Comparison of ENCODE assay signal across 8 mouse cellular contexts in genomic region chr13:51100233-51101015, GRCm38 (mm10). TPM values are rescaled to one million over a fixed set of nuclear protein-coding genes. Genes with fewer than 3 reads are reported as not detected.
A peak's percentile ranks its signal among the peaks of the same experiment; 100 is the strongest.
DNase-seq lines count a peak whose midpoint lies in the region; ATAC-seq and TF ChIP-seq lines count a peak whose summit lies in the region.

Gene Spin1, plus strand, starts transcription at chr13:51100880.

- H3K4me2 ChIP-seq in CH12.LX (ENCODE audit: insufficient read depth, low read depth, poor library complexity, severe bottlenecking): peak within 1 kb of the TSS; percentile 79
- H3K4me2 ChIP-seq in forebrain, embryonic 14.5 days (ENCODE audit: low read length): peak within 1 kb of the TSS; percentile 89
- H3K4me2 ChIP-seq in liver, embryonic 16.5 days (ENCODE audit: low read depth, low read length): peak within 1 kb of the TSS; percentile 88
- peak within 1 kb of the TSS; percentile 75 for H3K4me2 ChIP-seq in neural tube, embryonic 12.5 days (replicated peaks)
- H3K4me2 ChIP-seq in stomach, postnatal 0 days (replicated peaks; ENCODE audit: low read depth): peak within 1 kb of the TSS; percentile 84

- TF ChIP-seq CTCF in CH12.LX (conservative IDR thresholded peaks at IDR 0.05 in 1 of 2, IDR thresholded peaks at IDR 0.05 in 1 of 2; ENCODE audit: low read depth in 2 of 2, low read length in 2 of 2): no peak
- TF ChIP-seq CTCF in stomach, postnatal 0 days (IDR thresholded peaks at IDR 0.05; ENCODE audit: low read depth): no peak

- TF ChIP-seq EP300 in CH12.LX (IDR thresholded peaks at IDR 0.05; ENCODE audit: low read length): no peak
- no peak for TF ChIP-seq EP300 in stomach, postnatal 0 days (optimal IDR thresholded peaks at IDR 0.05)

- H3K79me2 ChIP-seq in CH12.LX (replicated peaks; ENCODE audit: control insufficient read depth, extremely low read depth, insufficient read depth, poor library complexity, severe bottlenecking): peaks cover 40% of the 10 kb centered on the region

- TF ChIP-seq POLR2A in CH12.LX (IDR thresholded peaks at IDR 0.05; ENCODE audit: low read depth, low read length): peak; percentile 67

- H3K4me3 ChIP-seq in CH12.LX (replicated peaks in 1 of 3; ENCODE audit: low read depth in 2 of 3, low read length in 2 of 3, poor library complexity in 1 of 3): peak within 1 kb of the TSS; percentile 80 to 93 (median 90)
- peak within 1 kb of the TSS; percentile 80 for H3K4me3 ChIP-seq in forebrain, embryonic 14.5 days (ENCODE audit: low read depth, low read length)
- peak within 1 kb of the TSS; percentile 76 for H3K4me3 ChIP-seq in liver, embryonic 16.5 days (ENCODE audit: low read depth, low read length)
- H3K4me3 ChIP-seq in neural tube, embryonic 12.5 days: peak within 1 kb of the TSS; percentile 86
- H3K4me3 ChIP-seq in stomach, postnatal 0 days (ENCODE audit: low read depth, low read length): peak within 1 kb of the TSS; percentile 93

- peak; percentile 58 for DNase-seq in CH12.LX (ENCODE audit: extremely low read depth)
- DNase-seq in c-Kit-positive CD71-positive TER-119-positive erythroid progenitor cells, embryonic 14.5 days (ENCODE audit: low spot score): peak; percentile 47
- peak; percentile 83 for DNase-seq in forebrain, embryonic 14.5 days (ENCODE audit: low spot score)
- DNase-seq in heart, postnatal 10 days: peak; percentile 87 to 88
- DNase-seq in large intestine, adult 2 months (ENCODE audit: low read depth, low spot score): peak; percentile 59
- peak; percentile 91 for DNase-seq in stomach, postnatal 0 days (ENCODE audit: low spot score)

- under 1% methylated on average over 56 of the region's 85 CpGs for WGBS in forebrain, embryonic 14.5 days
- under 1% methylated on average over 79 of the region's 85 CpGs for WGBS in large intestine, adult 2 months
- under 1% methylated on average over 66 of the region's 85 CpGs for WGBS in liver, embryonic 16.5 days (ENCODE audit: insufficient replicate concordance)
- under 1% methylated on average over 84 of the region's 85 CpGs for WGBS in neural tube, embryonic 12.5 days
- under 1% methylated on average over 51 of the region's 85 CpGs for whole genome bisulfite sequencing in stomach, postnatal 0 days

- ATAC-seq in forebrain, embryonic 14.5 days: peak; percentile 84
- peak; percentile 84 for ATAC-seq in liver, embryonic 16.5 days (ENCODE audit: low read depth)
- ATAC-seq in neural tube, embryonic 12.5 days (ENCODE audit: low FRiP score, low read depth): peak; percentile 88
- peak; percentile 91 for ATAC-seq in stomach, postnatal 0 days (ENCODE audit: low FRiP score, low TSS enrichment)

- H3K4me1 ChIP-seq in CH12.LX (ENCODE audit: control insufficient read depth in 1 of 2, insufficient read depth in 2 of 2): peaks cover 0 to 42% of the 10 kb centered on the region in 2 experiments; a peak in 2 of 4 replicates
- H3K4me1 ChIP-seq in forebrain, embryonic 14.5 days (ENCODE audit: control insufficient read depth, insufficient read depth, low read length): no peaks in the 10 kb centered on the region
- peaks cover 3% of the 10 kb centered on the region for H3K4me1 ChIP-seq in liver, embryonic 16.5 days (ENCODE audit: control insufficient read depth, low read depth, low read length)
- peaks cover 6% of the 10 kb centered on the region; the same call in 1 of the 2 replicates for H3K4me1 ChIP-seq in neural tube, embryonic 12.5 days
- H3K4me1 ChIP-seq in stomach, postnatal 0 days (replicated peaks; ENCODE audit: control insufficient read depth, insufficient read depth): no peaks in the 10 kb centered on the region

- intact Hi-C loops in heart, postnatal 10 days (cut with DNase I): loop anchor here (5.0 kb wide), 3 partner anchors 72 to 317 kb away; partner anchors contain the start of gene Nxnl2

- peaks cover 23% of the 10 kb centered on the region for H3K9me3 ChIP-seq in CH12.LX (replicated peaks; ENCODE audit: low read length)
- H3K9me3 ChIP-seq in forebrain, embryonic 14.5 days (replicated peaks; ENCODE audit: control insufficient read depth, low read length): 0 out of 2 replicates have a peak, but pooled peaks cover 3% of the 10 kb centered on the region
- H3K9me3 ChIP-seq in liver, embryonic 16.5 days (replicated peaks; ENCODE audit: control insufficient read depth, low read length): no peaks in the 10 kb centered on the region
- H3K9me3 ChIP-seq in neural tube, embryonic 12.5 days: peaks cover 10% of the 10 kb centered on the region; the same call in 1 of the 2 replicates
- no peaks in the 10 kb centered on the region for H3K9me3 ChIP-seq in stomach, postnatal 0 days (ENCODE audit: control insufficient read depth, low read length)

- dilution Hi-C loops in CH12.LX (cut with MboI; ENCODE audit: extremely low pct_ligation_motif_present, extremely low pct_unique_long_range_greater_than_20kb, low sequenced_read_pairs): no loop called here

- in situ Hi-C loops in CH12.LX (cut with MboI; ENCODE audit: low pct_ligation_motif_present, low pct_unique_long_range_greater_than_20kb, low sequenced_read_pairs): no loop called here

- peaks cover 0 to 25% of the 10 kb centered on the region in 2 experiments for H3K36me3 ChIP-seq in CH12.LX (replicated peaks in 1 of 2; ENCODE audit: control insufficient read depth in 1 of 2, insufficient read depth in 1 of 2, low read length in 1 of 2)
- no peaks in the 10 kb centered on the region for H3K36me3 ChIP-seq in forebrain, embryonic 14.5 days (ENCODE audit: control insufficient read depth, insufficient read depth, low read length)
- H3K36me3 ChIP-seq in liver, embryonic 16.5 days (ENCODE audit: control insufficient read depth, insufficient read depth): 0 out of 2 replicates have a peak, but pooled peaks cover 3% of the 10 kb centered on the region
- H3K36me3 ChIP-seq in neural tube, embryonic 12.5 days: peaks cover 10% of the 10 kb centered on the region
- H3K36me3 ChIP-seq in stomach, postnatal 0 days (ENCODE audit: control insufficient read depth, insufficient read depth, low read length): no peaks in the 10 kb centered on the region

- H3K27ac ChIP-seq in CH12.LX (ENCODE audit: insufficient read depth, low read depth): peak within 1 kb of the TSS; percentile 50; the same call in 1 of the 2 replicates
- peak within 1 kb of the TSS; percentile 93 for H3K27ac ChIP-seq in forebrain, embryonic 14.5 days (ENCODE audit: low read depth, low read length)
- peak within 1 kb of the TSS; percentile 74 for H3K27ac ChIP-seq in liver, embryonic 16.5 days (ENCODE audit: low read length)
- peak within 1 kb of the TSS; percentile 91 for H3K27ac ChIP-seq in neural tube, embryonic 12.5 days
- peak within 1 kb of the TSS; percentile 98 for H3K27ac ChIP-seq in stomach, postnatal 0 days (replicated peaks)

- H3K27me3 ChIP-seq in CH12.LX (replicated peaks): peaks cover 2% of the 10 kb centered on the region
- no peaks in the 10 kb centered on the region for H3K27me3 ChIP-seq in forebrain, embryonic 14.5 days (replicated peaks; ENCODE audit: control insufficient read depth, insufficient read depth, low read length)
- no peaks in the 10 kb centered on the region; the same call in 1 of the 2 replicates for H3K27me3 ChIP-seq in liver, embryonic 16.5 days (ENCODE audit: control insufficient read depth, insufficient read depth, low read depth, low read length)
- no peaks in the 10 kb centered on the region for H3K27me3 ChIP-seq in neural tube, embryonic 12.5 days (replicated peaks)
- no peaks in the 10 kb centered on the region for H3K27me3 ChIP-seq in stomach, postnatal 0 days (ENCODE audit: control insufficient read depth, insufficient read depth, low read length)

- peak within 1 kb of the TSS; percentile 93 for H3K9ac ChIP-seq in CH12.LX (ENCODE audit: insufficient read depth, low read depth)
- H3K9ac ChIP-seq in forebrain, embryonic 14.5 days (ENCODE audit: low read length): peak within 1 kb of the TSS; percentile 96
- peak within 1 kb of the TSS; percentile 78 for H3K9ac ChIP-seq in liver, embryonic 16.5 days (ENCODE audit: low read depth, low read length)
- peak within 1 kb of the TSS; percentile 96 for H3K9ac ChIP-seq in neural tube, embryonic 12.5 days
- peak within 1 kb of the TSS; percentile 95 for H3K9ac ChIP-seq in stomach, postnatal 0 days (ENCODE audit: low read length)

- no peak for TF ChIP-seq RAD21 in CH12.LX (IDR thresholded peaks at IDR 0.05; ENCODE audit: low read depth, low read length)

TF ChIP-seq in CH12.LX, 34 proteins besides CTCF, POLR2A, EP300 and RAD21 (continues in another document):
- no peak for TF ChIP-seq KAT2A (IDR thresholded peaks at IDR 0.05; ENCODE audit: insufficient replicate concordance, low read length)
- TF ChIP-seq TCF12 (IDR thresholded peaks at IDR 0.05; ENCODE audit: low read depth, low read length): no peak
- TF ChIP-seq SIN3A (IDR thresholded peaks at IDR 0.05; ENCODE audit: low read length): no peak; the same call in 1 of the 2 replicates
- TF ChIP-seq RCOR1 (conservative IDR thresholded peaks at IDR 0.05; ENCODE audit: low read depth, low read length): no peak
- peak; percentile 89 for TF ChIP-seq NRF1 (IDR thresholded peaks at IDR 0.05; ENCODE audit: low read depth, low read length)
- no peak for TF ChIP-seq GABPA (IDR thresholded peaks at IDR 0.05; ENCODE audit: insufficient replicate concordance, low read depth, low read length)
- no peak for TF ChIP-seq CHD2 (IDR thresholded peaks at IDR 0.05; ENCODE audit: low read length)
- TF ChIP-seq ZC3H11A (IDR thresholded peaks at IDR 0.05; ENCODE audit: low read depth, low read length): no peak
- TF ChIP-seq USF1 (IDR thresholded peaks at IDR 0.05; ENCODE audit: low read depth, low read length): peak; percentile 72
- TF ChIP-seq POLR2AphosphoS2 (IDR thresholded peaks at IDR 0.05; ENCODE audit: low read depth, low read length): no peak
- no peak for TF ChIP-seq ZKSCAN1 (IDR thresholded peaks at IDR 0.05; ENCODE audit: borderline replicate concordance, low read depth, low read length)
- TF ChIP-seq JUND (conservative IDR thresholded peaks at IDR 0.05; ENCODE audit: low read depth, low read length): no peak
- peak; percentile 51; the same call in 1 of the 2 replicates for TF ChIP-seq MXI1 (IDR thresholded peaks at IDR 0.05; ENCODE audit: low read depth, low read length)
- no peak for TF ChIP-seq UBTF (IDR thresholded peaks at IDR 0.05; ENCODE audit: low read depth, low read length)
- TF ChIP-seq TBP (conservative IDR thresholded peaks at IDR 0.05; ENCODE audit: low read depth, low read length): no peak
- no peak for TF ChIP-seq CHD1 (IDR thresholded peaks at IDR 0.05; ENCODE audit: low read depth, low read length)

RNA-seq across cellular contexts. Expression of gene Spin1, which starts in this region (rescaled TPM):
- 12.2 and 15.2 TPM in 2 replicates for total RNA-seq in CH12.LX (2012; rRNA removed)
- total RNA-seq in CH12.LX (2014; rRNA removed): 37.4 and 37.8 TPM in 2 replicates
- 23.7 and 25.4 TPM in 2 replicates for polyA plus RNA-seq in CH12.LX (2012; ENCODE audit: insufficient read length, low read depth)
- polyA plus RNA-seq in forebrain, embryonic 14.5 days (2014; fragmentation: Nextera tagmentation; extraction: Ambion mirVana): 161 and 175 TPM in 2 replicates
- 10 to 100 TPM; 56.7 to 61.8 TPM for total RNA-seq in heart, postnatal 10 days (2021)
- 17.6 and 20.2 TPM in 2 replicates for polyA plus RNA-seq in large intestine, adult 2 months (2012; rRNA removed)
- 9.7 and 10.4 TPM in 2 replicates for polyA plus RNA-seq in liver, embryonic 16.5 days (2015; fragmentation: Nextera tagmentation; extraction: Ambion mirVana)
- 111 and 112 TPM in 2 replicates for polyA plus RNA-seq in neural tube, embryonic 12.5 days (2016; fragmentation: Nextera tagmentation; extraction: Ambion mirVana)
- 27.9 and 29.2 TPM in 2 replicates for polyA plus RNA-seq in stomach, postnatal 0 days (2015; fragmentation: Nextera tagmentation; extraction: Ambion mirVana)

Comparison
In these comparisons a context has a peak if more than half of its experiments do, and no peak if none do; other contexts are left out.
1. Peak in every context shown above with its lines: DNase-seq, ATAC-seq, H3K4me3 ChIP-seq and H3K27ac ChIP-seq.